Mouse (Mus musculus) kidney, embryonic 15.5 days (tissue): ENCODE results near the gene Cdc34. TPM values are rescaled to one million over a fixed set of nuclear protein-coding genes. Genes with fewer than 3 reads are reported as not detected.

Experiments
- ATAC-seq: fragments of 200-750 bp; cut with Nextera tagmentation; replicated peaks from 2 replicates; pipeline ENCODE4 v1.8.0; 2017; ENCODE audit warnings: moderate TSS enrichment; ENCODE audit not compliant: low FRiP score
- H3K27ac ChIP-seq: fragments of 300-500 bp; sonication (generic); 2 replicates; pipeline ENCODE4 v1.5.1; 2015; ENCODE audit warnings: mild to moderate bottlenecking, inconsistent platforms
- H3K27me3 ChIP-seq: fragments of 300-500 bp; sonication (generic); 2 replicates; pipeline ENCODE4 v1.6.1; 2015; ENCODE audit warnings: inconsistent platforms
- H3K36me3 ChIP-seq: fragments of 300-500 bp; sonication (generic); 2 replicates; pipeline ENCODE4 v1.6.1; 2015; ENCODE audit warnings: inconsistent platforms
- H3K4me1 ChIP-seq: fragments of 300-500 bp; sonication (generic); 2 replicates; pipeline ENCODE4 v1.6.1; 2015; ENCODE audit warnings: inconsistent platforms
- H3K4me2 ChIP-seq: fragments of 300-500 bp; sonication (generic); 2 replicates; pipeline ENCODE4 v1.6.1; 2015; ENCODE audit warnings: moderate library complexity, mild to moderate bottlenecking, inconsistent platforms
- H3K4me3 ChIP-seq: fragments of 300-500 bp; sonication (generic); replicated peaks from 2 replicates; pipeline ENCODE4 v1.5.1; 2015; ENCODE audit warnings: mild to moderate bottlenecking, inconsistent platforms
- H3K9ac ChIP-seq: fragments of 300-500 bp; sonication (generic); 2 replicates; pipeline ENCODE4 v1.6.1; 2015; ENCODE audit warnings: mild to moderate bottlenecking, inconsistent platforms
- H3K9me3 ChIP-seq: fragments of 300-500 bp; sonication (generic); replicated peaks from 2 replicates; pipeline ENCODE4 v1.6.1; 2016; ENCODE audit warnings: inconsistent platforms
- WGBS: fragments of 180-500 bp; shearing (Covaris S2); methylation state at CpG from one replicate; pipeline ENCODE4 v1.1.7; 2015; ENCODE audit warnings: mixed read lengths; 5-methylcytosine and 5-hydroxymethylcytosine counted together
- polyA plus RNA-seq: library from polyadenylated mRNA; unstranded; fragments of >200 nt; fragmentation: Nextera tagmentation; extraction: Ambion mirVana; gene quantifications from 2 replicates; pipeline ENCODE4 v1.2.1, GENCODE M21; 2015

The Cdc34 gene
- polyA plus RNA-seq, 1 experiment from 2014 or later, result 100 TPM

DNA sequence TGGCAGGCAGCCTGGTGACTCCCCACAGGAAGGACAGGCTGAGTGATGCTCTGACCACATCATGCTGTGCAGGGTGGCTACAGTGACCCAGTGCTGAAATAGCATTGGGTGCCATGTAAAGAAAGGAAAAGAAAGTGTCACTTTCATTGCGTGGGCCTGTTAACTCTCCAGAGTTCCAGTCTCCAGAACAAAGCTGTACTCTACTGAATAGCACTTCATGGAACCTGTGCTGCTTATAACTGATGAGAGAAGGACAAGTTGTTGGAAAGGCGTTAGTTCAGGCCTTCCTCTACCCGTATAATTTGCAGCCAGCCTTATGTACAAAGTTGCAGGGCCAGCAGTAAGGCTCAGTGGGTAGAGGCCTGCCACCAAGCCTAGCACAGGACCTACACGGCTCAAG, 6.7 kb downstream of the Cdc34 start, which contains the start of gene Gzmm:
Gzmm (plus strand) TSS at position 301 of the 400 bp plus-strand sequence.
- H3K27ac ChIP-seq, result no peak within 1 kb of the TSS
- H3K4me2 ChIP-seq, result no peak within 1 kb of the TSS
- ATAC-seq, result no peak
- 75% methylated on average over 4 of the region's 4 CpGs for WGBS
- H3K9me3 ChIP-seq, result 0 out of 2 replicates have a peak, but pooled peaks cover 4% of the 10 kb centered on the region
- H3K27me3 ChIP-seq, result no peaks in the 10 kb centered on the region
- no peak within 1 kb of the TSS for H3K4me3 ChIP-seq
- peaks cover 7% of the 10 kb centered on the region for H3K4me1 ChIP-seq
- no peak within 1 kb of the TSS for H3K9ac ChIP-seq
- H3K36me3 ChIP-seq, result peaks cover 62% of the 10 kb centered on the region

DNA sequence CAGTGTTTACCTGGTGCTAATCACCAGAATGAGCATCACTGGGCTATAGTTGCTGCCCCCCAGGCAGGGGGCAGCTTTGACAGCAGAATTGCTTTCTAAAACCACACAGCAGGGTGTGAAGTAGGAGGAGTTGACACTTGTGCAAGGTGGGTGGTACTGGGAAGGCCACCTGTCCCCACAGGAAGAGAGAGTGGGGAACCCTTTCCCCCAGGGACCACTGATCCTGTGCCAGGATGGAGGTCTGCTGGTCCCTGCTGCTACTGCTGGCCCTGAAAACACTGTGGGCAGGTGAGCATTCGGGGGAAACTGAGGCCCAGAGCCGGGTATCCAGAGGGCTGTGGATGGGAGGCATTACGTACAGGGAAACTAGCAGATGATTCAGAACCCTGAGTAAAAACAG, 7.2 kb downstream of the Cdc34 start:
- Histone ChIP-seq H3K36me3 (peaks cover 59% of the 10 kb centered on the region), H3K4me3 (no peak overlapping the region), H3K4me2 (no peak overlapping the region), H3K9ac (no peak overlapping the region), H3K4me1 (peaks cover 2% of the 10 kb centered on the region), H3K27me3 (no peaks in the 10 kb centered on the region), H3K9me3 (0 out of 2 replicates have a peak, but pooled peaks cover 4% of the 10 kb centered on the region), H3K27ac (no peak overlapping the region)
- 83% methylated on average over 3 of the region's 3 CpGs for WGBS
- ATAC-seq, result no peak

DNA sequence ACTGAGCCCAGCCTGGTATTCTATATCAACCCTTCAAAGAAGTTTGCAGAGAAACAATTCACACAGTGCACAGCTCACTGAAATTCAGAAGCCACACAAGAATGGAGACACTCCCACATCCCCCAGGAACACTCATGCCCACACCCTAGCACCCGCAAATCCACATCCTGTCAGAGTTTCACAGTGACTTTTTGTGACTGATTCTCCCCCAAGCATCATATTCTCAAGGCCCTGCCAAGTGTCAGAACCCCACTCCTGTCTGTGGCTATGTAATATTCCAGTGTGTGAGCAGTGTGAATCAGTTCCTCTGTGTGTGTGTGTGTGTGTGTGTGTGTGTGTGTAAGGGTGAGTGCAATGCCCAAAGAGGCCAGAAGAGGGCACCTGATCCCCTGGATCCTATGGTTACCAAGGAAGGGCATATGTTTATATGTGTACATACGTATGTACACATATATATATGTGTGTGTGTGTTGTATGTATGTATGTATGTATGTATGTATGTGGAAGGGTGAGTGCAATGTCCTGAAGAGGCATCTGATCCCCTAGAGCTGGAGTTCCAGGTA, 10.1 kb downstream of the Cdc34 start:
- ATAC-seq, result no peak
- 96% methylated on average over 2 of the region's 2 CpGs for WGBS

DNA sequence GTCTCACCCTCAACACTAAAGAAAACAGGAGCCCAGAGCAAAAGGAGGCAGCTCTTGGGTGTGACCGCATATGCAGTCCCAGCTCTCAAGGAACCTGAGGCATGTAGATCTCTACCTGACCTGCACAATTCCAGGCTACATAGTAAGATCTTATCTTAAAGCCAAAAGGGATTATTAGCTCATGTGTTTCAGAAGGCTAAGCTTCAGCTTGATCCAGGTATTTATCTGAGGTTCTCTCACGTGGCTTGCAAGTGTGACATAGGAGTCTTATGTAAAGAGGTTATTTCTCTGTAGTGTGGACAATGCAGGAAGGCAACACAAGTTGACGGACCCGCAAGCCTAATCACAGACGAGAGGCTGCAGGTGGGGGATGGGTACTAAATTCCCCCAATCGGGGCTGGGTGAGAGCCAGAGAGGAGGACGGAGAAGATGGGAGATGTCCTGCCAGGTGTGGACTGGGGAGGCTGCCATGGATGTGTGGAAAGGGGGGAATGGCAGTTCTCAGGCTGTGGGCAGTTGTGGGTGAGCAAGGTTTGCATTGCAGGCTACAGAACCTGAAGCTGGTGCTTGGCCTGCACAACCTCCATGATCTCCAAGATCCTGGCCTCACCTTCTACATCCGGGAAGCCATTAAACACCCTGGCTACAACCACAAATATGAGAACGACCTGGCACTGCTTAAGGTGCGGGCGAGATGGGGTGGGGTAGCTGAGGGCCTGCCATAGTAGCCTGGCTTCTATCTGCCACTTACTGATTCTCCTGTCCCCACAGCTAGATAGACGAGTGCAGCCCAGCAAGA, 11.8 kb downstream of the Cdc34 start:
- H3K36me3 ChIP-seq, result peaks cover 13% of the 10 kb centered on the region
- H3K4me2 ChIP-seq, result no peak overlapping the region
- no peak overlapping the region for H3K27ac ChIP-seq
- no peak overlapping the region for H3K4me3 ChIP-seq
- H3K27me3 ChIP-seq, result no peaks in the 10 kb centered on the region
- 0 out of 2 replicates have a peak, but pooled peaks cover 4% of the 10 kb centered on the region for H3K9me3 ChIP-seq
- no peak overlapping the region for H3K9ac ChIP-seq
- WGBS, result 71% methylated on average over 12 of the region's 12 CpGs
- no peak for ATAC-seq
- peaks cover 16% of the 10 kb centered on the region for H3K4me1 ChIP-seq

More for the DNA sequence above, 10.1 kb downstream of the Cdc34 start:
- peaks cover 16% of the 10 kb centered on the region for H3K4me1 ChIP-seq
- no peak overlapping the region for H3K27ac ChIP-seq
- no peaks in the 10 kb centered on the region for H3K27me3 ChIP-seq
- no peak overlapping the region for H3K4me3 ChIP-seq
- no peak overlapping the region for H3K9ac ChIP-seq
- 0 out of 2 replicates have a peak, but pooled peaks cover 4% of the 10 kb centered on the region for H3K9me3 ChIP-seq
- H3K36me3 ChIP-seq, result peaks cover 30% of the 10 kb centered on the region
- no peak overlapping the region for H3K4me2 ChIP-seq

DNA sequence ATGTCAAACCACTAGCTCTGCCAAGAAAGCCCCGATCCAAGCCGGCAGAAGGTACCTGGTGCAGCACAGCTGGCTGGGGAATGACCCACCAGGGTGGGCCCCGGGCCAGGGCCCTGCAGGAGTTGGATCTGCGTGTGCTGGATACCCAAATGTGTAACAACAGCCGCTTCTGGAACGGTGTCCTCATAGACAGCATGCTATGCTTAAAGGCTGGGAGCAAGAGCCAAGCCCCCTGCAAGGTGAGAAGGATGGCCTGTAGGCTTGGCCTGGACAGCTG, 12.3 kb downstream of the Cdc34 start:
- no peak for ATAC-seq
- no peak overlapping the region for H3K4me3 ChIP-seq
- no peak overlapping the region for H3K9ac ChIP-seq
- no peak overlapping the region for H3K27ac ChIP-seq
- WGBS, result 84% methylated on average over 6 of the region's 6 CpGs
- peaks cover 16% of the 10 kb centered on the region for H3K4me1 ChIP-seq
- H3K9me3 ChIP-seq, result 0 out of 2 replicates have a peak, but pooled peaks cover 4% of the 10 kb centered on the region
- no peaks in the 10 kb centered on the region for H3K27me3 ChIP-seq
- no peak overlapping the region for H3K4me2 ChIP-seq
- H3K36me3 ChIP-seq, result peaks cover 7% of the 10 kb centered on the region

DNA sequence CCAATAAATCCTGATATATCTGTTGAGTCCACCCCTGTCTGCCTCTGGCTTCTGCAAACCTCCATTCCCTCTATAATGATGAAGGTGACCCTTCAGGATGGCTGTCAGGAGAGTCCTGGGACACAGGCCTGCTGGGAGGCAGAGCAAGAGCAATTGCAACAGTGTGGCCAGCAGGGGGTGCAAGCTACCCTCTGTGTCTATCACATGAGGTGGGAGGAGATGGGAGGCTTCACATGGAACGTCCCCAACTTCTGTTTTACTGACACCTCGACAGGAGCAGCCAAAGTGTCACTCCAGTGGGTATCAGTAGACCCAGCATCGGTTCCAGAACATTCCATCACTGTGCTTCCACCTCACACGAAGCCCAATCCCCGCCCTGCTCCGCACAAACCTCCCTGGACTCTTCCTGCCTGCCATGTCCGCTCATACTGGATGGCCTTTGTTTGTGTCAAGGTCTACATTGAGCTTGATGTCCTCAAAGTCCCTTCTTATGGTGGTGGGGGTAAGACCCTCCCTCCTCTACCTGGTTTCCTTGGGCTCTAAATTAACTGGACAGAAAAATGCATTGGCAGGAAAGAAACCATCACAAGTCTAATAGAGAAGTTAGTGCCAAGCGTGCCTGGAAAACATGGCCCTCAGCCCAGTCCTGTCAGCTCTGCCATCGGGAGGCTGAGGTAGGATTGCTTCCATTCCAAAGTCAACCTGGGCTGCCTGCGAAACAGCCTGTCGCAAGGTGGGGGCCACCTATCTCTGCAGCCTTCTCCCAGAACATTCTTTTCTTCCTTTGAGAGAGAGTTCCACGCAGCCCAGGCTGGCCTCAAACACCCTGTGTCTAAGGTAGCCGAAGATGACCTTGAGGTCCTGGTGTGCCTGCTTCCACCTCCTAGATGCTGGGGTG, 13.5 kb downstream of the Cdc34 start:
- Histone ChIP-seq H3K27ac (peak overlapping the region; percentile 87), H3K9ac (no peak overlapping the region), H3K4me1 (peaks cover 17% of the 10 kb centered on the region), H3K36me3 (no peaks in the 10 kb centered on the region), H3K4me3 (no peak overlapping the region), H3K9me3 (0 out of 2 replicates have a peak, but pooled peaks cover 4% of the 10 kb centered on the region), H3K27me3 (no peaks in the 10 kb centered on the region), H3K4me2 (no peak overlapping the region)
- 64% methylated on average over 13 of the region's 13 CpGs for WGBS
- ATAC-seq, result 0 out of 2 replicates have a peak, but pooled peaks have one; percentile 33

DNA sequence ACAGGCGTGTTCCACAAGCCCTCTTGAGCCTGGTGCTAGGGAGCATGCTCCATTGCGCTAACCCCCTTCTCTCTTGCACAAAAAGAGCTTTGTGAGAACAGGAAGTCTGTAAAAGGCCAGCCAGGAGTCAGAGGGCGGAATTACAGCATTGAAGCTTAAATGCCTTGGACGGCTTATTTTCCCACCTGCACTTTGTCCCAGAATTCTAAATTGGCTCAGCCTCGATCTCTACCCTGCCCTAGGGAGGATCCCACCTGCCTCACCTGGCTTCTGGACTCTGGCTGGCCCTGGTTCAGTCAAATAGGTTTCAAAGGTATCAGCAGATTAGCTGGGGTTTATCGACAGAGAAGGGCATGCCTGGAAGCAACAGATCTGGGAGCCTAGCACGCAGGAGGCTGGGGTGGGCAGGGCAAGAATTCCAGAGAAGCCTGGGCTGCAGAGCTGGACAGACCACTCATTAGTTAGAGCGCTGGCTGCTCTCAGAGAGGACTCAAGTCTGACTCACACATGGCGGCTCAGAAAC, 14.2 kb downstream of the Cdc34 start:
- no peaks in the 10 kb centered on the region for H3K36me3 ChIP-seq
- H3K9me3 ChIP-seq, result 0 out of 2 replicates have a peak, but pooled peaks cover 4% of the 10 kb centered on the region
- 56% methylated on average over 9 of the region's 9 CpGs for whole genome bisulfite sequencing
- no peak overlapping the region for H3K4me3 ChIP-seq
- H3K9ac ChIP-seq, result no peak overlapping the region
- no peaks in the 10 kb centered on the region for H3K27me3 ChIP-seq
- ATAC-seq, result no peak
- H3K27ac ChIP-seq, result peak overlapping the region; percentile 87
- H3K4me2 ChIP-seq, result no peak overlapping the region
- peaks cover 23% of the 10 kb centered on the region for H3K4me1 ChIP-seq

DNA sequence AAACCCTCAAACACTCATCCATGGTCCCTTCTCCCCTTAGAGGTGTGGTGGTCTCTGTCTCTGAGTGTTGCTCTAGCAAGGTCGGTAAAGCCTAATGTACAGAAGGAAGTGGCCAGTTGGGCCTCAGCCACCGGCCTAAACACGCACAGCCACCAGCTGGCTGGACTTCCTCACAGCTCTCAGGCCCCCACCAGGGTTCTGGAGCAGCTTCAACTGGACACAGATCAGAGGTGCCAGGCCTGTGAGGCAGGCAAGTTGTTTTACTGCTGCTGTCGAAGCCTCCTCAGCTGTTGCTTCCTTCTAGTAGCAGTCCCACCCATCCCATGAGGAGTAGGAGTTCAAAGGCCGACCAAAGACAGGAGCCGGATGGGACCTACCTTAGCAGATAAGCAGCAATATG, 15.9 kb downstream of the Cdc34 start:
- Histone ChIP-seq H3K36me3 (no peaks in the 10 kb centered on the region), H3K9ac (no peak overlapping the region), H3K4me1 (peaks cover 29% of the 10 kb centered on the region), H3K27ac (no peak overlapping the region), H3K9me3 (no peaks in the 10 kb centered on the region), H3K27me3 (no peaks in the 10 kb centered on the region), H3K4me2 (no peak overlapping the region), H3K4me3 (no peak overlapping the region)
- 65% methylated on average over 6 of the region's 6 CpGs for WGBS
- ATAC-seq, result no peak

DNA sequence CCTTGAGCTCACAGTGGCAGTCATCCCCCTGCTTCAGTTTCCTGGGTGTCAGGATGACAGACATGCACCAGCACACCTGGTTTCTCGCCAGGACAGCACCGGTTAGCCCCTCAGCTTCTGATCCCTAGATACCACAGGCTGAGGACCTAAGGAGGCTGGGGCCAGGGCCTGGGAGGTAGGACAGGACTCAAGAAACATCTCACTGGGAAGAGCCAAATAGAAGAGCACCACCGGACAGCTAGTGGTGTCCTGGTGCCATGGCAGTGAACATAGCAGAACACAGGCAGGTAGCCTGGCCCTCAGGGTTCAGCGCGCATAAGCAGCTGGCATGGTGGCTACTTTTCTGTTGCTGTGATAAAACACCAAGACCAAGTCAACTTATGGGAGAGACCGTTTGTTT, 16.5 kb downstream of the Cdc34 start:
- no peak for ATAC-seq
- 95% methylated on average over 6 of the region's 6 CpGs for WGBS
- Histone ChIP-seq H3K27me3 (no peaks in the 10 kb centered on the region), H3K4me3 (no peak overlapping the region), H3K4me1 (peaks cover 29% of the 10 kb centered on the region), H3K9me3 (no peaks in the 10 kb centered on the region), H3K9ac (no peak overlapping the region), H3K4me2 (no peak overlapping the region), H3K36me3 (no peaks in the 10 kb centered on the region), H3K27ac (no peak overlapping the region)

DNA sequence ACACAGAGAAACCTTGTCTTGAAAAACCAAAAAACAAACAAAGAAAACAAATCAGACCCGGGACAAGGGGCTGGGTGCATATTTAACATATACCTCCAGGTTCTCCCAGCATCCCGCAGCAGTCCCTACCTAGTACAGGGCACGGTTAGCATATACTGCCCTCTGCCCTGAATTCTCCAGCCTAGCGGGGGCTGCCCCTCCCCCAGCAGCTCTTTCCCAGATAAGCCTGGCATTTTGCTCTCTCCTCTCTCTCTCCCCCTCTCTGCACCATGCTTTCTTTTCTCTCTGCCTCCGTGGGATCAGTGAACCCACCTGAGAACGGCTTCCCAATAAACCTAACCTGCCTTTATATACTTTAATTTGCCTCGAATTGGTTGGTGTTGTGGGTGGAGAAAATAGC, 18.7 kb downstream of the Cdc34 start:
- no peak for ATAC-seq
- peaks cover 37% of the 10 kb centered on the region for H3K4me1 ChIP-seq
- no peaks in the 10 kb centered on the region for H3K36me3 ChIP-seq
- 45% methylated on average over 7 of the region's 7 CpGs for WGBS
- H3K9ac ChIP-seq, result no peak overlapping the region
- no peaks in the 10 kb centered on the region for H3K9me3 ChIP-seq
- no peak overlapping the region for H3K4me3 ChIP-seq
- no peak overlapping the region for H3K4me2 ChIP-seq
- peak overlapping the region; percentile 68 for H3K27ac ChIP-seq
- no peaks in the 10 kb centered on the region for H3K27me3 ChIP-seq

DNA sequence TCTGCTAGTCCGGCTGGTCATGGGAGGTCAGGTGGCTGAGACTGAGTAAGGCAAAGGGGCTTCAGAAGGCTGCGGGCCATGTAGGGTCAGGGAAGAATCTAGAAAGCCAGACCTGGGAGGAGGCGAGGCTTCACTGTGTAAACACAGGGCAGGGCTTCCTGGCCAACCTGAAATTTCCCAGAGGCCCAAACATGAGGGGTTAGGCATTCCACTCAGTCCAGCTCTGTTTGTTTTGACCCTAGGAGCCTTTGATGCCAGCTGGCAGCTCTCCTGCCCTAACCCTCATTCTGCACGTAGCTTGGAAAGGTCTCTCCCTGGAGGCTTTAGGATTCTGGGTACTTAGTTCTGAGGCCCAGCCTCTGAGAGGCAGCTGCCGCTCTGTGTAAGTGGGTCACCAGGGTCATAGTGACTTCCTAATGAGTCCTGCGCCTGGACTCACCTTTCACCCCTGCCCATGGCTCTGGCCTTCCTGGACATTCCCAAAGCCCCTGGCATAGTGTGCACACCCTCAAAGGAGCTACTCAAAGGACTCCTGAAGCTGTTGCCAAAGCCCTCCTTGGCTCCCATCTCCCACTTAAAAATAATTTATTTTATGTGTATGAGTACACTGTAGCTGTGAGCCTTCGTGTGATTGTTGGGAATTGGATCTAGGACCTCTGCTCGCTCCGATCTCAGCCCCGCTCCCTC, 19.6 kb downstream of the Cdc34 start:
- Histone ChIP-seq H3K27ac (peak overlapping the region; percentile 68), H3K9ac (no peak overlapping the region), H3K4me2 (no peak overlapping the region), H3K9me3 (no peaks in the 10 kb centered on the region), H3K4me3 (no peak overlapping the region), H3K4me1 (peaks cover 37% of the 10 kb centered on the region), H3K36me3 (peaks cover 5% of the 10 kb centered on the region; the same call in 1 of the 2 replicates), H3K27me3 (no peaks in the 10 kb centered on the region)
- 47% methylated on average over 10 of the region's 10 CpGs for WGBS
- no peak for ATAC-seq
